ENCODE assay signal across 16 mouse cellular contexts in genomic region chr6:77371147-77371546, GRCm38 (mm10).
DNase-seq lines count a peak whose midpoint lies in the region; ATAC-seq and TF ChIP-seq lines count a peak whose summit lies in the region.
"Had no signal": no experiment of that assay in that cellular context is flagged by ENCODE, and none has a peak within 500 bp of the region (broad histone marks: within the 10 kb centered on the region; RNA-seq: fewer than 3 reads in every experiment).

No protein-coding gene starts in this region.

- no peaks in the 10 kb centered on the region for H3K27me3 ChIP-seq in forebrain, embryonic 14.5 days (replicated peaks; ENCODE audit: control insufficient read depth, insufficient read depth, low read length)
- H3K27me3 ChIP-seq in forebrain, embryonic 10.5 days (ENCODE audit: poor library complexity, severe bottlenecking) = no peaks in the 10 kb centered on the region
- no peaks in the 10 kb centered on the region for H3K27me3 ChIP-seq in forebrain, embryonic 16.5 days (replicated peaks; ENCODE audit: control insufficient read depth, insufficient read depth, low read length)
- H3K27me3 ChIP-seq: embryonic facial prominence, embryonic 12.5 days had no signal

- no peaks in the 10 kb centered on the region for H3K36me3 ChIP-seq in forebrain, embryonic 14.5 days (ENCODE audit: control insufficient read depth, insufficient read depth, low read length)
- H3K36me3 ChIP-seq in forebrain, embryonic 10.5 days (replicated peaks) = no peaks in the 10 kb centered on the region
- H3K36me3 ChIP-seq in forebrain, embryonic 16.5 days (ENCODE audit: control insufficient read depth, insufficient read depth) = no peaks in the 10 kb centered on the region
- H3K36me3 ChIP-seq: embryonic facial prominence, embryonic 10.5 days; embryonic facial prominence, embryonic 12.5 days had no signal

- intact Hi-C loops in left cerebral cortex, postnatal 10 days (cut with DNase I) = no loop called here

- ATAC-seq in forebrain, embryonic 14.5 days = peak; percentile 60; the same call in 1 of the 2 replicates
- ATAC-seq in forebrain, embryonic 16.5 days = peak; percentile 47; the same call in 1 of the 2 replicates

- H3K4me1 ChIP-seq in forebrain, embryonic 14.5 days (ENCODE audit: control insufficient read depth, insufficient read depth, low read length) = no peaks in the 10 kb centered on the region; the same call in none of the 2 replicates
- H3K4me1 ChIP-seq in forebrain, embryonic 10.5 days = no peaks in the 10 kb centered on the region
- H3K4me1 ChIP-seq in forebrain, embryonic 16.5 days (replicated peaks; ENCODE audit: control insufficient read depth, insufficient read depth, low read length) = peaks cover 7% of the 10 kb centered on the region; the same call in 1 of the 2 replicates
- H3K4me1 ChIP-seq: embryonic facial prominence, embryonic 10.5 days; embryonic facial prominence, embryonic 12.5 days had no signal

- no peak for TF ChIP-seq CTCF in brain, embryonic 14.5 days (IDR thresholded peaks at IDR 0.05; ENCODE audit: borderline replicate concordance, extremely low read depth, insufficient read depth, insufficient read length)

- H3K4me2 ChIP-seq in forebrain, embryonic 14.5 days (ENCODE audit: low read length) = no peak overlapping the region
- H3K4me2 ChIP-seq in forebrain, embryonic 16.5 days (ENCODE audit: low read length) = no peak overlapping the region
- H3K4me2 ChIP-seq: embryonic facial prominence, embryonic 12.5 days had no signal

- no peak overlapping the region for H3K27ac ChIP-seq in forebrain, embryonic 14.5 days (ENCODE audit: low read depth, low read length)
- no peak overlapping the region for H3K27ac ChIP-seq in forebrain, embryonic 10.5 days
- H3K27ac ChIP-seq in forebrain, embryonic 16.5 days (ENCODE audit: low read length) = no peak overlapping the region
- H3K27ac ChIP-seq: embryonic facial prominence, embryonic 10.5 days; embryonic facial prominence, embryonic 12.5 days had no signal

- H3K9ac ChIP-seq in forebrain, embryonic 14.5 days (ENCODE audit: low read length) = no peak overlapping the region
- H3K9ac ChIP-seq in forebrain, embryonic 16.5 days (replicated peaks; ENCODE audit: low read depth, low read length) = no peak overlapping the region
- H3K9ac ChIP-seq: embryonic facial prominence, embryonic 12.5 days had no signal

- no peaks in the 10 kb centered on the region for H3K9me3 ChIP-seq in forebrain, embryonic 14.5 days (replicated peaks; ENCODE audit: control insufficient read depth, low read length)
- no peaks in the 10 kb centered on the region for H3K9me3 ChIP-seq in forebrain, embryonic 10.5 days
- H3K9me3 ChIP-seq in forebrain, embryonic 16.5 days (ENCODE audit: control insufficient read depth, low read length) = no peaks in the 10 kb centered on the region
- H3K9me3 ChIP-seq: embryonic facial prominence, embryonic 10.5 days; embryonic facial prominence, embryonic 12.5 days had no signal

- TF ChIP-seq POLR2A in brain, embryonic 14.5 days (IDR thresholded peaks at IDR 0.05; ENCODE audit: borderline replicate concordance, extremely low read depth, insufficient read depth, insufficient read length, poor library complexity, severe bottlenecking) = no peak

- H3K4me3 ChIP-seq in forebrain, embryonic 14.5 days (ENCODE audit: low read depth, low read length) = no peak overlapping the region
- no peak overlapping the region for H3K4me3 ChIP-seq in forebrain, embryonic 10.5 days
- no peak overlapping the region for H3K4me3 ChIP-seq in forebrain, embryonic 16.5 days (replicated peaks; ENCODE audit: low read length)
- H3K4me3 ChIP-seq: embryonic facial prominence, embryonic 10.5 days; embryonic facial prominence, embryonic 12.5 days had no signal

- DNase-seq in forebrain, embryonic 14.5 days (ENCODE audit: low spot score) = peak; percentile 24
- DNase-seq in forebrain, embryonic 10.5 days (ENCODE audit: extremely low spot score, low spot score) = no peak
- DNase-seq in brain, embryonic 14.5 days (ENCODE audit: low read depth) = peak; percentile 51
- DNase-seq in left cerebral cortex, adult 18-20 months (ENCODE audit: low spot score in 2 of 2) = no peak
- DNase-seq in left cerebral cortex, postnatal 10 days (ENCODE audit: extremely low spot score in 1 of 2, low spot score in 2 of 2) = no peak
- DNase-seq: adrenal gland, adult 2 months; adrenal gland, postnatal 10 days; adrenal gland, postnatal 25 days; cerebellum, adult 11-12 months; cerebellum, adult 2 months; cerebellum, adult 9-10 months; cerebellum, postnatal 10 days; cerebellum, postnatal 25 days had no signal

- WGBS in forebrain, embryonic 14.5 days = 82% methylated on average over 2 of the region's 2 CpGs
- 99% methylated on average over 2 of the region's 2 CpGs for WGBS in forebrain, embryonic 10.5 days
- 92% methylated on average over 2 of the region's 2 CpGs for whole genome bisulfite sequencing in forebrain, embryonic 16.5 days

Comparison
In these comparisons a context has a peak if more than half of its experiments do, and no peak if none do; other contexts are left out.
1. DNase-seq: peak in forebrain, embryonic 14.5 days (single experiment) and brain, embryonic 14.5 days (single experiment); none in forebrain, embryonic 10.5 days (single experiment), left cerebral cortex, adult 18-20 months (0 of 2) and left cerebral cortex, postnatal 10 days (0 of 2).